Mouse (Mus musculus) myocyte (in vitro differentiated cells): Measurements from ENCODE around the gene F2rl3. TPM values are rescaled to one million over a fixed set of nuclear protein-coding genes. Genes with fewer than 3 reads are reported as not detected.

Source experiments
- H3K27me3 ChIP-seq: one replicate; pipeline ENCODE4 v1.6.1; 2011; ENCODE audit not compliant: control insufficient read depth, insufficient read depth, insufficient read length
- H3K36me3 ChIP-seq: one replicate; pipeline ENCODE4 v1.6.1; 2011; ENCODE audit not compliant: control insufficient read depth, insufficient read depth
- H3K4me2 ChIP-seq: one replicate; pipeline ENCODE4 v1.6.1; 2011; ENCODE audit warnings: low read depth, control low read depth
- H3K4me3 ChIP-seq: one replicate; pipeline ENCODE4 v1.5.1; 2011; ENCODE audit warnings: mild to moderate bottlenecking, control low read depth, moderate library complexity
- H3K79me2 ChIP-seq: one replicate; pipeline ENCODE4 v1.6.1; 2011; ENCODE audit not compliant: control insufficient read depth, insufficient read depth
- H3ac ChIP-seq: one replicate; pipeline ENCODE4 v1.6.1; 2011; ENCODE audit not compliant: control insufficient read depth, insufficient read length
- CEBPB ChIP-seq: IDR thresholded peaks from 2 replicates; pipeline ENCODE4 v1.6.1; 2011; ENCODE audit warnings: mild to moderate bottlenecking, moderate library complexity; ENCODE audit not compliant: poor library complexity, insufficient read depth, severe bottlenecking
- E2F4 ChIP-seq: IDR thresholded peaks from one replicate; pipeline ENCODE4 v1.6.1; 2011; ENCODE audit warnings: mild to moderate bottlenecking, control low read depth, moderate library complexity; ENCODE audit not compliant: insufficient read depth
- MAX ChIP-seq: IDR thresholded peaks from one replicate; pipeline ENCODE4 v1.6.1; 2011; ENCODE audit warnings: low read depth, mild to moderate bottlenecking, control low read depth
- MYOD1 ChIP-seq, 3 experiments: IDR thresholded peaks; one replicate each; pipeline ENCODE4 v1.6.1; 2011; ENCODE audit warnings: control low read depth in 2 of 3, low read depth in 2 of 3, mild to moderate bottlenecking in 2 of 3, moderate library complexity in 1 of 3; ENCODE audit not compliant: insufficient read length in 2 of 3, control insufficient read depth in 1 of 3
- MYOG ChIP-seq, 3 experiments: IDR thresholded peaks; one replicate each; pipeline ENCODE4 v1.6.1; 2011; ENCODE audit warnings: control low read depth in 2 of 3, low read depth in 2 of 3, mild to moderate bottlenecking in 2 of 3; ENCODE audit not compliant: insufficient read length in 2 of 3, control insufficient read depth in 1 of 3, insufficient read depth in 1 of 3
- POLR2A ChIP-seq: IDR thresholded peaks from one replicate; pipeline ENCODE4 v1.6.1; 2011; ENCODE audit warnings: low read depth, mild to moderate bottlenecking, control low read depth, moderate library complexity; ENCODE audit not compliant: insufficient read length
- POLR2AphosphoS2 ChIP-seq: IDR thresholded peaks from one replicate; pipeline ENCODE4 v1.6.1; 2011; ENCODE audit warnings: low read depth, control low read depth; ENCODE audit not compliant: insufficient read length
- REST ChIP-seq: IDR thresholded peaks from one replicate; pipeline ENCODE4 v1.6.1; 2011; ENCODE audit warnings: mild to moderate bottlenecking, control low read depth, moderate library complexity; ENCODE audit not compliant: insufficient read depth, insufficient read length
- SRF ChIP-seq: IDR thresholded peaks from one replicate; pipeline ENCODE4 v1.6.1; 2011; ENCODE audit warnings: low read depth; ENCODE audit not compliant: control insufficient read depth, insufficient read length
- TCF12 ChIP-seq: IDR thresholded peaks from one replicate; pipeline ENCODE4 v1.6.1; 2011; ENCODE audit warnings: mild to moderate bottlenecking, control low read depth; ENCODE audit not compliant: poor library complexity, insufficient read depth, severe bottlenecking
- TCF3 ChIP-seq: IDR thresholded peaks from one replicate; pipeline ENCODE4 v1.6.1; 2011; ENCODE audit warnings: low read depth, control low read depth; ENCODE audit not compliant: insufficient read length
- USF1 ChIP-seq: IDR thresholded peaks from one replicate; pipeline ENCODE4 v1.6.1; 2011; ENCODE audit warnings: low read depth, mild to moderate bottlenecking, control low read depth, moderate library complexity
- polyA plus RNA-seq: library from polyadenylated mRNA; unstranded; fragments of >200 nt; fragmentation: generic; extraction: Trizol; gene quantifications from one replicate; pipeline ENCODE4 v1.2.1, GENCODE M21; 2012; ENCODE audit warnings: missing spikeins

The F2rl3 gene
- polyA plus RNA-seq, 1 experiment, result 1.4 TPM

DNA sequence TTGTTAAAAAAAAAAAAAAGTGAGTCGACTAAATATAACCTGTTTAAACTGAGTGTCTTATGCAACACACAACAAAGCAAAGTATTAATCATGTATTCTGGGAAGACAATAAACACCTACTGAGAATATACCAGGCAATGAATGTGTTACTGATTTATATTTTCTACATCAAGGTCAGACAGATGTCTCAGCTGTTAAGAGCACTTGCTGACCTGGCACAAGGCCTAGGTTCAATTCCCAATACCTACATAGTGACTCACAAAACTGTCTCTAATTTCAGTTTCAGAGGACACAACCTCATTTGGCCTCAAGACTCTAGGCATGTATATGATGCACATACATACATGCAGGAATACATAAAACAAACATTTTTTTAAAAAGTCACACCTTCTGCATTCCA lies 16.1 kb downstream of the F2rl3 start:
- H3K27me3 ChIP-seq, result no peaks in the 10 kb centered on the region
- no peaks in the 10 kb centered on the region for H3K36me3 ChIP-seq
- no peak overlapping the region for H3ac ChIP-seq
- H3K4me3 ChIP-seq, result no peak overlapping the region
- no peak overlapping the region for H3K4me2 ChIP-seq
- no peak for TF ChIP-seq POLR2A
- peak; percentile 5 for TF ChIP-seq TCF3
- peak in 1 of 3 experiments; percentile 91 for TF ChIP-seq MYOG (IDR thresholded peaks at IDR 0.05; ENCODE audit: control insufficient read depth in 1 of 3, insufficient read depth in 1 of 3, insufficient read length in 2 of 3, low read depth in 2 of 3)
- TF ChIP-seq MYOD1 (IDR thresholded peaks at IDR 0.05; ENCODE audit: control insufficient read depth in 1 of 3, insufficient read length in 2 of 3, low read depth in 2 of 3), result peak; percentile 45 to 73 (median 58)
- TF ChIP-seq SRF, result no peak
- TF ChIP-seq CEBPB, result peak; percentile 61; the same call in 1 of the 2 replicates
- TF ChIP-seq MAX, result no peak
- peak; percentile 49 for TF ChIP-seq TCF12
- no peak for TF ChIP-seq USF1
- TF ChIP-seq POLR2AphosphoS2, result no peak
- TF ChIP-seq E2F4, result no peak
- no peak for TF ChIP-seq REST
- H3K79me2 ChIP-seq, result no peaks in the 10 kb centered on the region

- Histone ChIP-seq H3K36me3 (no peaks in the 10 kb centered on the region), H3K4me3 (no peak overlapping the region), H3K27me3 (no peaks in the 10 kb centered on the region), H3K79me2 (no peaks in the 10 kb centered on the region), H3ac (no peak overlapping the region), H3K4me2 (no peak overlapping the region)
- TF ChIP-seq MYOD1 (IDR thresholded peaks at IDR 0.05; ENCODE audit: control insufficient read depth in 1 of 3, insufficient read length in 2 of 3, low read depth in 2 of 3) (peak in 2 of 3 experiments; percentile 72 to 75), TCF3 (no peak), SRF (no peak), TCF12 (peak; percentile 14), MYOG (IDR thresholded peaks at IDR 0.05; ENCODE audit: control insufficient read depth in 1 of 3, insufficient read depth in 1 of 3, insufficient read length in 2 of 3, low read depth in 2 of 3) (peak in 1 of 3 experiments; percentile 67), POLR2A (no peak)
Measured at GRCm38 (mm10) chr8:72780644-72781043, 19.0 kb downstream of the F2rl3 start.

DNA sequence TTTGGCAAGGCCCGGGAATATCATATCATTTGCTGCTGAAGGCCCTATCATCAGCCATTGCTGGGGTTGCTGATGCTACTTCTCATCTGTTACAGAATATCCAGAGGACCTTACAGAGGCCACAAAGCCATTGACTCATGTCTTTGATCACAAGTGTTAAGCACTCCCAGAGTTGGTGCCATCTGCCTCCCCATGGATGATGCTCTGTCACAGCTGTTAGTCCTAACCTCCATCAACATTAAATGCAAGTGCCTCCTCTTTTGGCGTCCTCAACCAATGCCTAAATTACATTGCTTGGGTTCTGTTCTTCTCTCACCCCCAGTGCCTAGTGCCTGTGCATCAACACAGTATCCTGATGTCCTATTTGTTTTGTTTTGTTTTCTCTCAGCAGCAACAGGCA lies 39.9 kb downstream of the F2rl3 start:
- H3K4me2 ChIP-seq, result no peak overlapping the region
- H3ac ChIP-seq, result no peak overlapping the region
- no peaks in the 10 kb centered on the region for H3K27me3 ChIP-seq
- no peak overlapping the region for H3K4me3 ChIP-seq
- no peaks in the 10 kb centered on the region for H3K36me3 ChIP-seq
- no peaks in the 10 kb centered on the region for H3K79me2 ChIP-seq
- TF ChIP-seq MYOD1 (IDR thresholded peaks at IDR 0.05; ENCODE audit: control insufficient read depth in 1 of 3, insufficient read length in 2 of 3, low read depth in 2 of 3) (peak in 2 of 3 experiments; percentile 77 to 86), MAX (no peak)

DNA sequence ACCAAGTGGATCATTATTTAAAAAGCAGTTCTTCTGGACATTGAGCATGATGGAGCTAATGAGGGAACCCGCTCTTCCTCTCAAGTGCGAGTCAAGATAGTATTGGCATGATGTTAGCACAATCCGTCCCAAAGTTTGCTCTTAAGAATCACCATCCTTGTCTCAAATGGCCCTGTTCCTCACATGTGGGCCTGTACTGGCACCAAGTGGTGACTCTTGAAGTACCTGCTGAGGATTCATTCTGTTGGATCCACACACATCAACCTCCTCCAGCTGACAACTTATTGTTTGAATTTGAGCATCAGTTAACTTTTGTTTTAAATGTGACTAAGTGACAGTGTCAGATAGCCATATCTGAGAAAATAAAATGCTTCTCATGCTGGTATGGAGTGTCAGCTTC lies 51.0 kb downstream of the F2rl3 start:
- H3ac ChIP-seq, result no peak overlapping the region
- H3K27me3 ChIP-seq, result no peaks in the 10 kb centered on the region
- TF ChIP-seq TCF12, result no peak
- TF ChIP-seq MAX, result no peak
- TF ChIP-seq CEBPB, result no peak
- TF ChIP-seq USF1, result no peak
- no peak for TF ChIP-seq POLR2A
- TF ChIP-seq MYOD1 (IDR thresholded peaks at IDR 0.05; ENCODE audit: control insufficient read depth in 1 of 3, insufficient read length in 2 of 3, low read depth in 2 of 3), result no peak
- TF ChIP-seq REST, result no peak
- no peak for TF ChIP-seq E2F4
- no peak for TF ChIP-seq SRF
- peaks cover 9% of the 10 kb centered on the region for H3K36me3 ChIP-seq
- no peaks in the 10 kb centered on the region for H3K79me2 ChIP-seq
- H3K4me3 ChIP-seq, result no peak overlapping the region
- H3K4me2 ChIP-seq, result no peak overlapping the region

Other genes with a start within 250 kb of the F2rl3 start
- 7.6 TPM for gene Med26, start 213.6 kb upstream of the F2rl3 start, polyA plus RNA-seq
- 74.3 TPM for gene Smim7, start 190.8 kb upstream of the F2rl3 start, polyA plus RNA-seq
- 351 TPM for gene Tmem38a, start 189.8 kb upstream of the F2rl3 start, polyA plus RNA-seq
- 0.10 TPM for gene Nwd1, start 115.2 kb upstream of the F2rl3 start, polyA plus RNA-seq
- 155 TPM for gene Sin3b, start 38.6 kb upstream of the F2rl3 start, polyA plus RNA-seq